Mouse (Mus musculus): Measurements from ENCODE around the gene Tango2.

Gene Tango2

DNA sequence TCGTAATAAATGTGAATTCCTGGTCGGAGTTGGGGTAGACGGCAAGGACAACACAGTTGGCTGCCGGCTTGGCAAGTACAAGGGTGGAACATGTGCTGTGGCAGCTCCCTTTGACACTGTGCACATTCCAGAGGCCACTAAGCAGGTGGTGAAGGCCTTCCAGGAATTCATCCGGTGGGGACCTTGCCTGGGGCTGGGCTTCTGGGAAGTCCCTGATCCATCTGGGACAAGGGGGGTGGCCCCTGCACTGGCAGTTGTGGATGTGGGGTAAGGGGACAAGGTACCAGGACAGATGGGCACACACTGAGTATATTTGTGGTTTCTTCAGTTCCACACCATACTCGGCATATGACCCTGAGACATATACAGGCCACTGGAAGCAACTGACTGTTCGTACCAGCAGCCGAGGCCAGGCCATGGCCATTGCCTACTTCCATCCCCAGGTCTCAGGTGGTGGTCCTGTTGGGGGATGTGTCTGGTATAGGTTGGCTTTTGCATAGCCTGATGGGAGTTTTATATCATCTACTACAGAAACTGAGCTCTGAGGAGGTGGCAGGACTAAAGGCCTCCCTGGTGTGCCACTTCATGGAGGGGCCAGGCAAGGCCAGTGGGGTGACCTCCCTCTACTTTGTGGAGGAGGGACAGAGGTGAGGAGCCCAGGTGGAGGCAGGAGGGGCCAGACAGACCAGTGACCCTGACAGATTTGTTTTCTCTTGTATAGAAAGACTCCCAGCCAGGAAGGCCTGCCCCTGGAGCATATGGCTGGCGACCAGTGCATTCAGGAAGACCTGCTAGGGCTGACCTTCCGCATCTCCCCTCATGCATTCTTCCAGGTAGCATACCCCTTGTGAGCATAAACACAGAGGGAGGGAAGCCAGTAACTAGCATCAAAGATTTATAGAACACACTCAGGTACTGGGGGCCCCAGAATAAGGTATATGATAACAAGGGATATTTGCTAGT, 96.8 kb downstream of the Tango2 start:
- DNase-seq, result no peak
